Comparison of ENCODE assay signal across 22 mouse cellular contexts in genomic region chr1:164284007-164284406, GRCm38 (mm10).
"Had no signal": no experiment of that assay in that cellular context is flagged by ENCODE, and none has a peak within 500 bp of the region (broad histone marks: within the 10 kb centered on the region; RNA-seq: fewer than 3 reads in every experiment).

No protein-coding gene starts in this region.

- DNase-seq: heart, postnatal 10 days; heart, postnatal 14 days; heart, postnatal 36 days; heart, postnatal 4 days; kidney, adult 11 months; kidney, adult 18-20 months; kidney, adult 2 months; kidney, adult 8-10 months; kidney, adult 9 months; kidney, postnatal 10 days; kidney, postnatal 14 days; kidney, postnatal 25 days; kidney, postnatal 36 days; kidney, postnatal 4 days; layer of hippocampus, adult 9-11 months; layer of hippocampus, postnatal 36 days had no signal

- ATAC-seq: hindbrain, embryonic 16.5 days; hindbrain, postnatal 0 days; inflammation-experienced regulatory T-cells, adult 6 months; intestine, embryonic 15.5 days; intestine, embryonic 16.5 days; intestine, postnatal 0 days had no signal
